Mouse (Mus musculus): ENCODE data around the gene Prkaca. TPM values are rescaled to one million over a fixed set of nuclear protein-coding genes. Genes with fewer than 3 reads are reported as not detected.

Gene Prkaca
- polyA plus RNA-seq, 1 experiment = 75.1 TPM

GRCm38 (mm10) chr8:83994030-83994429 is 21.2 kb downstream of the Prkaca start:
- H3K79me3 ChIP-seq (ENCODE audit: low read depth) = peaks cover 5% of the 10 kb centered on the region
- H3ac ChIP-seq (ENCODE audit: control insufficient read depth, insufficient read length, low read depth) = no peak overlapping the region
- H3K36me3 ChIP-seq (ENCODE audit: control insufficient read depth, insufficient read depth) = peaks cover 34% of the 10 kb centered on the region
- peaks cover 8% of the 10 kb centered on the region for H3K79me2 ChIP-seq (ENCODE audit: control insufficient read depth, insufficient read depth)
- TF ChIP-seq MYOG (IDR thresholded peaks at IDR 0.05; ENCODE audit: control insufficient read depth, extremely low read depth, insufficient read length) = no peak
- TF ChIP-seq MYOD1 (IDR thresholded peaks at IDR 0.05; ENCODE audit: control insufficient read depth, insufficient read length, low read depth) = no peak
- TF ChIP-seq USF1 (IDR thresholded peaks at IDR 0.05; ENCODE audit: low read depth) = no peak
- TF ChIP-seq MAX (IDR thresholded peaks at IDR 0.05) = no peak
- no peak for TF ChIP-seq FOSL1 (IDR thresholded peaks at IDR 0.05; ENCODE audit: insufficient read depth, low read length, poor library complexity, severe bottlenecking)
- no peak for TF ChIP-seq CEBPB (IDR thresholded peaks at IDR 0.05; ENCODE audit: low read depth)
- no peak for TF ChIP-seq CTCF (IDR thresholded peaks at IDR 0.05; ENCODE audit: control insufficient read depth, insufficient read depth, insufficient read length)
- H3K27me3 ChIP-seq (ENCODE audit: control insufficient read depth, insufficient read depth, insufficient read length) = no peaks in the 10 kb centered on the region
- H3K4me3 ChIP-seq (ENCODE audit: insufficient read depth, poor library complexity, severe bottlenecking) = no peak overlapping the region

- H3K4me3 ChIP-seq (ENCODE audit: insufficient read depth, poor library complexity, severe bottlenecking) = no peak overlapping the region
- TF ChIP-seq CEBPB (IDR thresholded peaks at IDR 0.05; ENCODE audit: low read depth) (no peak), MYOG (IDR thresholded peaks at IDR 0.05; ENCODE audit: control insufficient read depth, extremely low read depth, insufficient read length) (no peak), CTCF (IDR thresholded peaks at IDR 0.05; ENCODE audit: control insufficient read depth, insufficient read depth, insufficient read length) (no peak), MYOD1 (IDR thresholded peaks at IDR 0.05; ENCODE audit: control insufficient read depth, insufficient read length, low read depth) (no peak), MAX (IDR thresholded peaks at IDR 0.05) (no peak), FOSL1 (IDR thresholded peaks at IDR 0.05; ENCODE audit: insufficient read depth, low read length, poor library complexity, severe bottlenecking) (no peak), USF1 (IDR thresholded peaks at IDR 0.05; ENCODE audit: low read depth) (no peak)
These were observed 23.2 kb downstream of the Prkaca start for GRCm38 (mm10) chr8:83995973-83996372.

GRCm38 (mm10) chr8:83996567-83997505 is 24.0 kb downstream of the Prkaca start:
- H3ac ChIP-seq (ENCODE audit: control insufficient read depth, insufficient read length, low read depth) = peak overlapping the region; percentile 84
- H3K36me3 ChIP-seq (ENCODE audit: control insufficient read depth, insufficient read depth) = peaks cover 37% of the 10 kb centered on the region
- H3K79me2 ChIP-seq (ENCODE audit: control insufficient read depth, insufficient read depth) = peaks cover 18% of the 10 kb centered on the region
- TF ChIP-seq MYOG (IDR thresholded peaks at IDR 0.05; ENCODE audit: control insufficient read depth, extremely low read depth, insufficient read length) = no peak
- H3K27me3 ChIP-seq (ENCODE audit: control insufficient read depth, insufficient read depth, insufficient read length) = no peaks in the 10 kb centered on the region
- H3K4me3 ChIP-seq (ENCODE audit: insufficient read depth, poor library complexity, severe bottlenecking) = peak overlapping the region; percentile 61
- H3K79me3 ChIP-seq (ENCODE audit: low read depth) = peaks cover 13% of the 10 kb centered on the region

More at GRCm38 (mm10) chr8:83995973-83996372, 23.2 kb downstream of the Prkaca start:
- Histone ChIP-seq H3K79me2 (ENCODE audit: control insufficient read depth, insufficient read depth) (peaks cover 18% of the 10 kb centered on the region), H3K79me3 (ENCODE audit: low read depth) (peaks cover 13% of the 10 kb centered on the region), H3ac (ENCODE audit: control insufficient read depth, insufficient read length, low read depth) (no peak overlapping the region), H3K27me3 (ENCODE audit: control insufficient read depth, insufficient read depth, insufficient read length) (no peaks in the 10 kb centered on the region), H3K36me3 (ENCODE audit: control insufficient read depth, insufficient read depth) (peaks cover 40% of the 10 kb centered on the region)

GRCm38 (mm10) chr8:83997511-83998141 is 24.8 kb downstream of the Prkaca start, which contains the start of gene Samd1:
Samd1 (plus strand) TSS chr8:83997672.
- Histone ChIP-seq H3K27me3 (ENCODE audit: control insufficient read depth, insufficient read depth, insufficient read length) (no peaks in the 10 kb centered on the region), H3K4me3 (ENCODE audit: insufficient read depth, poor library complexity, severe bottlenecking) (peak within 1 kb of the TSS; percentile 61), H3K79me3 (ENCODE audit: low read depth) (peaks cover 13% of the 10 kb centered on the region), H3ac (ENCODE audit: control insufficient read depth, insufficient read length, low read depth) (peak within 1 kb of the TSS; percentile 84), H3K36me3 (ENCODE audit: control insufficient read depth, insufficient read depth) (peaks cover 36% of the 10 kb centered on the region), H3K79me2 (ENCODE audit: control insufficient read depth, insufficient read depth) (peaks cover 18% of the 10 kb centered on the region)
- TF ChIP-seq USF1 (IDR thresholded peaks at IDR 0.05; ENCODE audit: low read depth) = no peak
- no peak for TF ChIP-seq MYOG (IDR thresholded peaks at IDR 0.05; ENCODE audit: control insufficient read depth, extremely low read depth, insufficient read length)
- no peak for TF ChIP-seq CEBPB (IDR thresholded peaks at IDR 0.05; ENCODE audit: low read depth)
- TF ChIP-seq CTCF (IDR thresholded peaks at IDR 0.05; ENCODE audit: control insufficient read depth, insufficient read depth, insufficient read length) = no peak
- no peak for TF ChIP-seq MYOD1 (IDR thresholded peaks at IDR 0.05; ENCODE audit: control insufficient read depth, insufficient read length, low read depth)
- no peak for TF ChIP-seq MAX (IDR thresholded peaks at IDR 0.05)
- TF ChIP-seq FOSL1 (IDR thresholded peaks at IDR 0.05; ENCODE audit: insufficient read depth, low read length, poor library complexity, severe bottlenecking) = no peak

- H3K4me3 ChIP-seq (ENCODE audit: insufficient read depth, poor library complexity, severe bottlenecking) = peak overlapping the region; percentile 61
These were observed 25.7 kb downstream of the Prkaca start for GRCm38 (mm10) chr8:83998231-83999056.

More at GRCm38 (mm10) chr8:83998231-83999056, 25.7 kb downstream of the Prkaca start:
- Histone ChIP-seq H3ac (ENCODE audit: control insufficient read depth, insufficient read length, low read depth) (peak overlapping the region; percentile 75), H3K79me3 (ENCODE audit: low read depth) (peaks cover 13% of the 10 kb centered on the region), H3K36me3 (ENCODE audit: control insufficient read depth, insufficient read depth) (peaks cover 38% of the 10 kb centered on the region), H3K79me2 (ENCODE audit: control insufficient read depth, insufficient read depth) (peaks cover 18% of the 10 kb centered on the region), H3K27me3 (ENCODE audit: control insufficient read depth, insufficient read depth, insufficient read length) (no peaks in the 10 kb centered on the region)
- TF ChIP-seq MAX (IDR thresholded peaks at IDR 0.05) = no peak
- no peak for TF ChIP-seq CEBPB (IDR thresholded peaks at IDR 0.05; ENCODE audit: low read depth)
- TF ChIP-seq FOSL1 (IDR thresholded peaks at IDR 0.05; ENCODE audit: insufficient read depth, low read length, poor library complexity, severe bottlenecking) = no peak
- peak; percentile 32 for TF ChIP-seq CTCF (IDR thresholded peaks at IDR 0.05; ENCODE audit: control insufficient read depth, insufficient read depth, insufficient read length)
- no peak for TF ChIP-seq USF1 (IDR thresholded peaks at IDR 0.05; ENCODE audit: low read depth)
